Mouse (Mus musculus) cerebellum, adult 9-11 months (tissue): ENCODE data around the gene Vps13d.

Experiments
- DNase-seq: peaks from one replicate; pipeline ENCODE4 v3.0.0; 2022

Gene Vps13d

GRCm38 (mm10) chr4:145071942-145072341 is 122.9 kb downstream of the Vps13d start:
- DNase-seq: no peak

GRCm38 (mm10) chr4:145067019-145067680 is 127.7 kb downstream of the Vps13d start:
- DNase-seq: no peak

GRCm38 (mm10) chr4:145066336-145067018 is 128.3 kb downstream of the Vps13d start:
- DNase-seq: no peak

- DNase-seq: no peak
Measured at GRCm38 (mm10) chr4:145058749-145059442, 135.9 kb downstream of the Vps13d start.

- DNase-seq: no peak
Measured at GRCm38 (mm10) chr4:145056346-145056745, 138.5 kb downstream of the Vps13d start.

- DNase-seq: no peak
Measured at GRCm38 (mm10) chr4:145055792-145056191, 139.0 kb downstream of the Vps13d start.

- no peak for DNase-seq
Measured at GRCm38 (mm10) chr4:145054369-145054768, 140.4 kb downstream of the Vps13d start.

- DNase-seq: no peak
Measured at GRCm38 (mm10) chr4:145052697-145053096, 142.1 kb downstream of the Vps13d start.

GRCm38 (mm10) chr4:145052282-145052681 is 142.5 kb downstream of the Vps13d start:
- no peak for DNase-seq

GRCm38 (mm10) chr4:145051209-145051969 is 143.4 kb downstream of the Vps13d start:
- no peak for DNase-seq

GRCm38 (mm10) chr4:145050518-145051208 is 144.1 kb downstream of the Vps13d start:
- no peak for DNase-seq

GRCm38 (mm10) chr4:145047964-145048363 is 146.8 kb downstream of the Vps13d start:
- no peak for DNase-seq

- no peak for DNase-seq
Measured at GRCm38 (mm10) chr4:145046032-145046401, 148.8 kb downstream of the Vps13d start.

- no peak for DNase-seq
Measured at GRCm38 (mm10) chr4:145045312-145046031, 149.3 kb downstream of the Vps13d start.

GRCm38 (mm10) chr4:145041223-145041870 is 153.5 kb downstream of the Vps13d start:
- no peak for DNase-seq

- no peak for DNase-seq
Measured at GRCm38 (mm10) chr4:145037631-145038416, 157.0 kb downstream of the Vps13d start.

- no peak for DNase-seq
Measured at GRCm38 (mm10) chr4:145037006-145037405, 157.8 kb downstream of the Vps13d start.

GRCm38 (mm10) chr4:145035450-145035849 is 159.4 kb downstream of the Vps13d start:
- no peak for DNase-seq

GRCm38 (mm10) chr4:145034506-145035243 is 160.1 kb downstream of the Vps13d start:
- DNase-seq: no peak

GRCm38 (mm10) chr4:145033392-145033791 is 161.4 kb downstream of the Vps13d start:
- DNase-seq: no peak
